Mouse (Mus musculus): ENCODE measurements around the gene Znrf2. TPM values are rescaled to one million over a fixed set of nuclear protein-coding genes. Genes with fewer than 3 reads are reported as not detected.

Znrf2 gene
- total and polyA plus RNA-seq, 3 experiments, result 16.0 to 26.9 (median 18.3) TPM

GRCm38 (mm10) chr6:54842041-54842440 lies 25.3 kb downstream of the Znrf2 start:
- Histone ChIP-seq H3K9ac (ENCODE audit: insufficient read depth, low read depth) (no peak overlapping the region), H3K4me1 (ENCODE audit: control insufficient read depth in 1 of 2, insufficient read depth in 2 of 2) (peaks cover 0 to 12% of the 10 kb centered on the region in 2 experiments; a peak in 2 of 4 replicates), H3K9me3 (replicated peaks; ENCODE audit: low read length) (peaks cover 13% of the 10 kb centered on the region), H3K36me3 (replicated peaks in 1 of 2; ENCODE audit: control insufficient read depth in 1 of 2, insufficient read depth in 1 of 2, low read length in 1 of 2) (peaks cover 0 to 20% of the 10 kb centered on the region in 2 experiments), H3K27ac (ENCODE audit: insufficient read depth, low read depth) (no peak overlapping the region), H3K79me2 (replicated peaks; ENCODE audit: control insufficient read depth, extremely low read depth, insufficient read depth, poor library complexity, severe bottlenecking) (peaks cover 5% of the 10 kb centered on the region), H3K4me3 (replicated peaks in 1 of 3; ENCODE audit: low read depth in 2 of 3, low read length in 2 of 3, poor library complexity in 1 of 3) (no peak overlapping the region), H3K4me2 (ENCODE audit: insufficient read depth, low read depth, poor library complexity, severe bottlenecking) (no peak overlapping the region), H3K27me3 (replicated peaks) (no peaks in the 10 kb centered on the region)
- no peak for DNase-seq (ENCODE audit: extremely low read depth)
- TF ChIP-seq SIN3A (IDR thresholded peaks at IDR 0.05; ENCODE audit: low read length), result no peak
- TF ChIP-seq MAZ (IDR thresholded peaks at IDR 0.05; ENCODE audit: low read depth, low read length), result no peak
- TF ChIP-seq HCFC1 (IDR thresholded peaks at IDR 0.05; ENCODE audit: low read depth, low read length), result no peak
- no peak for TF ChIP-seq PAX5 (IDR thresholded peaks at IDR 0.05; ENCODE audit: low read length)
- TF ChIP-seq SMC3 (IDR thresholded peaks at IDR 0.05; ENCODE audit: low read depth, low read length), result no peak
- no peak for TF ChIP-seq ETS1 (conservative IDR thresholded peaks at IDR 0.05; ENCODE audit: low read depth, low read length)
- TF ChIP-seq ZMIZ1 (IDR thresholded peaks at IDR 0.05; ENCODE audit: low read depth, low read length), result no peak
- TF ChIP-seq NRF1 (IDR thresholded peaks at IDR 0.05; ENCODE audit: low read depth, low read length), result no peak
- no peak for TF ChIP-seq MXI1 (IDR thresholded peaks at IDR 0.05; ENCODE audit: low read depth, low read length)
- TF ChIP-seq MEF2A (IDR thresholded peaks at IDR 0.05; ENCODE audit: borderline replicate concordance, low read depth, low read length), result no peak
- in situ Hi-C loops (cut with MboI; ENCODE audit: low pct_ligation_motif_present, low pct_unique_long_range_greater_than_20kb, low sequenced_read_pairs) (no loop called here), dilution Hi-C loops (cut with MboI; ENCODE audit: extremely low pct_ligation_motif_present, extremely low pct_unique_long_range_greater_than_20kb, low sequenced_read_pairs) (no loop called here)

- dilution Hi-C loops (cut with MboI; ENCODE audit: extremely low pct_ligation_motif_present, extremely low pct_unique_long_range_greater_than_20kb, low sequenced_read_pairs) (no loop called here), in situ Hi-C loops (cut with MboI; ENCODE audit: low pct_ligation_motif_present, low pct_unique_long_range_greater_than_20kb, low sequenced_read_pairs) (no loop called here)
- Histone ChIP-seq H3K9ac (ENCODE audit: insufficient read depth, low read depth) (no peak overlapping the region), H3K4me3 (replicated peaks in 1 of 3; ENCODE audit: low read depth in 2 of 3, low read length in 2 of 3, poor library complexity in 1 of 3) (no peak overlapping the region), H3K36me3 (replicated peaks in 1 of 2; ENCODE audit: control insufficient read depth in 1 of 2, insufficient read depth in 1 of 2, low read length in 1 of 2) (peaks cover 0 to 11% of the 10 kb centered on the region in 2 experiments), H3K27me3 (replicated peaks) (no peaks in the 10 kb centered on the region), H3K4me1 (ENCODE audit: control insufficient read depth in 1 of 2, insufficient read depth in 2 of 2) (peaks cover 3 to 46% of the 10 kb centered on the region in 2 experiments), H3K9me3 (replicated peaks; ENCODE audit: low read length) (no peaks in the 10 kb centered on the region), H3K27ac (ENCODE audit: insufficient read depth, low read depth) (no peak overlapping the region), H3K79me2 (replicated peaks; ENCODE audit: control insufficient read depth, extremely low read depth, insufficient read depth, poor library complexity, severe bottlenecking) (no peaks in the 10 kb centered on the region; the same call in none of the 2 replicates), H3K4me2 (ENCODE audit: insufficient read depth, low read depth, poor library complexity, severe bottlenecking) (no peak overlapping the region)
- TF ChIP-seq MAFK (IDR thresholded peaks at IDR 0.05; ENCODE audit: insufficient replicate concordance, low read length) (no peak), JUND (conservative IDR thresholded peaks at IDR 0.05; ENCODE audit: low read depth, low read length) (no peak), ZC3H11A (IDR thresholded peaks at IDR 0.05; ENCODE audit: low read depth, low read length) (no peak), IRF4 (IDR thresholded peaks at IDR 0.05; ENCODE audit: low read depth, low read length) (no peak), EP300 (IDR thresholded peaks at IDR 0.05; ENCODE audit: low read length) (no peak), NRF1 (IDR thresholded peaks at IDR 0.05; ENCODE audit: low read depth, low read length) (no peak), ZMIZ1 (IDR thresholded peaks at IDR 0.05; ENCODE audit: low read depth, low read length) (no peak), RAD21 (IDR thresholded peaks at IDR 0.05; ENCODE audit: low read depth, low read length) (no peak), SIN3A (IDR thresholded peaks at IDR 0.05; ENCODE audit: low read length) (no peak), MAZ (IDR thresholded peaks at IDR 0.05; ENCODE audit: low read depth, low read length) (no peak), UBTF (IDR thresholded peaks at IDR 0.05; ENCODE audit: low read depth, low read length) (no peak), USF2 (conservative IDR thresholded peaks at IDR 0.05; ENCODE audit: low read depth, low read length) (no peak), MAX (IDR thresholded peaks at IDR 0.05; ENCODE audit: low read length) (no peak), RCOR1 (conservative IDR thresholded peaks at IDR 0.05; ENCODE audit: low read depth, low read length) (no peak), PAX5 (IDR thresholded peaks at IDR 0.05; ENCODE audit: low read length) (no peak), CHD1 (IDR thresholded peaks at IDR 0.05; ENCODE audit: low read depth, low read length) (no peak), GABPA (IDR thresholded peaks at IDR 0.05; ENCODE audit: insufficient replicate concordance, low read depth, low read length) (no peak), CHD2 (IDR thresholded peaks at IDR 0.05; ENCODE audit: low read length) (no peak), ZKSCAN1 (IDR thresholded peaks at IDR 0.05; ENCODE audit: borderline replicate concordance, low read depth, low read length) (no peak)
- DNase-seq (ENCODE audit: extremely low read depth), result no peak
These were observed 31.8 kb downstream of the Znrf2 start for GRCm38 (mm10) chr6:54848546-54848945.

Data from CH12.LX (cell line).